Mouse (Mus musculus) CH12.LX (cell line): ENCODE measurements around the gene Med25. TPM values are rescaled to one million over a fixed set of nuclear protein-coding genes. Genes with fewer than 3 reads are reported as not detected.

Source experiments
- DNase-seq: peaks from one replicate; pipeline ENCODE4 v3.0.0-alpha.2; 2013; ENCODE audit errors: extremely low read depth
- H3K27ac ChIP-seq: 2 replicates; pipeline ENCODE4 v1.5.1; 2012; ENCODE audit warnings: low read depth, mild to moderate bottlenecking, control low read depth, moderate library complexity; ENCODE audit not compliant: insufficient read depth
- H3K27me3 ChIP-seq: replicated peaks from 2 replicates; pipeline ENCODE3; 2012; ENCODE audit warnings: inconsistent platforms
- H3K36me3 ChIP-seq, 2 experiments: replicated peaks in 1 of 2; 2 replicates each; pipeline versions ENCODE3 to v1.6.1; 2012; ENCODE audit warnings: inconsistent platforms in 1 of 2, low read length in 1 of 2, mild to moderate bottlenecking in 1 of 2, mixed read lengths in 1 of 2, moderate library complexity in 1 of 2; ENCODE audit not compliant: control insufficient read depth in 1 of 2, insufficient read depth in 1 of 2
- H3K4me1 ChIP-seq, 2 experiments: 2 replicates each; pipeline ENCODE4 v1.6.1; 2012; ENCODE audit warnings: inconsistent platforms in 1 of 2, moderate library complexity in 1 of 2; ENCODE audit not compliant: insufficient read depth in 2 of 2, control insufficient read depth in 1 of 2
- H3K4me2 ChIP-seq: 2 replicates; pipeline ENCODE4 v1.6.1; 2012; ENCODE audit warnings: low read depth, mild to moderate bottlenecking, control low read depth; ENCODE audit not compliant: poor library complexity, insufficient read depth, severe bottlenecking
- H3K4me3 ChIP-seq, 3 experiments: fragments of 150-350 bp in 1 of 3; sonication (generic) in 1 of 3; replicated peaks in 1 of 3; 2 replicates each; pipeline versions ENCODE3 to v1.5.1; 2011 to 2012; ENCODE audit warnings: low read depth in 2 of 3, low read length in 2 of 3, mild to moderate bottlenecking in 2 of 3, moderate library complexity in 2 of 3, control low read depth in 1 of 3, improper control_type of control experiment in 1 of 3, inconsistent platforms in 1 of 3, mixed read lengths in 1 of 3; ENCODE audit not compliant: poor library complexity in 1 of 3
- H3K79me2 ChIP-seq: replicated peaks from 2 replicates; pipeline ENCODE4 v1.6.1; 2012; ENCODE audit warnings: mild to moderate bottlenecking, moderate library complexity; ENCODE audit not compliant: control insufficient read depth, poor library complexity, insufficient read depth, severe bottlenecking; ENCODE audit errors: extremely low read depth
- H3K9ac ChIP-seq: 2 replicates; pipeline ENCODE4 v1.6.1; 2012; ENCODE audit warnings: low read depth, mild to moderate bottlenecking, control low read depth, moderate library complexity; ENCODE audit not compliant: insufficient read depth
- H3K9me3 ChIP-seq: replicated peaks from 2 replicates; pipeline ENCODE3; 2012; ENCODE audit warnings: low read length, inconsistent platforms, mixed read lengths
- BHLHE40 ChIP-seq: IDR thresholded peaks from 2 replicates; pipeline ENCODE4 v1.6.1; 2011; ENCODE audit warnings: mild to moderate bottlenecking, low read depth, low read length, improper control_type of control experiment
- CHD1 ChIP-seq: IDR thresholded peaks from 2 replicates; pipeline ENCODE4 v1.6.1; 2012; ENCODE audit warnings: low read depth, low read length, improper control_type of control experiment, inconsistent platforms
- CHD2 ChIP-seq: IDR thresholded peaks from 2 replicates; pipeline ENCODE4 v1.6.1; 2011; ENCODE audit warnings: low read length, improper control_type of control experiment
- CTCF ChIP-seq, 2 experiments: IDR thresholded peaks in 1 of 2; conservative IDR thresholded peaks in 1 of 2; 2 replicates each; pipeline ENCODE4 v1.5.1; 2011 to 2012; ENCODE audit warnings: low read depth in 2 of 2, low read length in 2 of 2, improper control_type of control experiment in 1 of 2, inconsistent platforms in 1 of 2, mild to moderate bottlenecking in 1 of 2, moderate library complexity in 1 of 2
- ETS1 ChIP-seq: conservative IDR thresholded peaks from 2 replicates; pipeline ENCODE4 v1.6.1; 2012; ENCODE audit warnings: low read depth, mild to moderate bottlenecking, inconsistent platforms, low read length, improper control_type of control experiment, moderate library complexity
- GABPA ChIP-seq: IDR thresholded peaks from 2 replicates; pipeline ENCODE4 v1.6.1; 2012; ENCODE audit warnings: low read depth, low read length, improper control_type of control experiment, inconsistent platforms; ENCODE audit not compliant: insufficient replicate concordance
- HCFC1 ChIP-seq: IDR thresholded peaks from 2 replicates; pipeline ENCODE4 v1.6.1; 2012; ENCODE audit warnings: low read depth, mild to moderate bottlenecking, inconsistent platforms, low read length, improper control_type of control experiment
- IRF4 ChIP-seq: IDR thresholded peaks from 2 replicates; pipeline ENCODE4 v1.6.1; 2014; ENCODE audit warnings: low read depth, mild to moderate bottlenecking, inconsistent platforms, low read length, improper control_type of control experiment
- JUN ChIP-seq: IDR thresholded peaks from 2 replicates; pipeline ENCODE4 v1.6.1; 2011; ENCODE audit warnings: low read depth, mild to moderate bottlenecking, low read length, improper control_type of control experiment, moderate library complexity; ENCODE audit not compliant: insufficient read depth
- KAT2A ChIP-seq: IDR thresholded peaks from 2 replicates; pipeline ENCODE4 v1.6.1; 2012; ENCODE audit warnings: low read length, improper control_type of control experiment, inconsistent platforms; ENCODE audit not compliant: insufficient replicate concordance
- MAFK ChIP-seq: IDR thresholded peaks from 2 replicates; pipeline ENCODE4 v1.6.1; 2011; ENCODE audit warnings: low read length, improper control_type of control experiment; ENCODE audit not compliant: insufficient replicate concordance
- MAZ ChIP-seq: IDR thresholded peaks from 2 replicates; pipeline ENCODE4 v1.6.1; 2012; ENCODE audit warnings: low read depth, mild to moderate bottlenecking, inconsistent platforms, low read length, improper control_type of control experiment, moderate library complexity
- MEF2A ChIP-seq: IDR thresholded peaks from 2 replicates; pipeline ENCODE4 v1.6.1; 2014; ENCODE audit warnings: low read depth, mild to moderate bottlenecking, inconsistent platforms, low read length, improper control_type of control experiment, borderline replicate concordance
- MXI1 ChIP-seq: IDR thresholded peaks from 2 replicates; pipeline ENCODE4 v1.6.1; 2011; ENCODE audit warnings: mild to moderate bottlenecking, low read depth, low read length, improper control_type of control experiment
- NELFE ChIP-seq: IDR thresholded peaks from 2 replicates; pipeline ENCODE4 v1.6.1; 2011; ENCODE audit warnings: low read depth, low read length, improper control_type of control experiment
- NRF1 ChIP-seq: IDR thresholded peaks from 2 replicates; pipeline ENCODE4 v1.6.1; 2014; ENCODE audit warnings: low read depth, mild to moderate bottlenecking, inconsistent platforms, low read length, improper control_type of control experiment, moderate library complexity
- POLR2A ChIP-seq: IDR thresholded peaks from 2 replicates; pipeline ENCODE4 v1.6.1; 2011; ENCODE audit warnings: low read depth, mild to moderate bottlenecking, improper control_type of control experiment, low read length
- POLR2AphosphoS2 ChIP-seq: IDR thresholded peaks from 2 replicates; pipeline ENCODE4 v1.6.1; 2011; ENCODE audit warnings: low read depth, low read length, improper control_type of control experiment
- RAD21 ChIP-seq: IDR thresholded peaks from 2 replicates; pipeline ENCODE4 v1.6.1; 2011; ENCODE audit warnings: low read depth, mild to moderate bottlenecking, low read length, improper control_type of control experiment, moderate library complexity
- SIN3A ChIP-seq: IDR thresholded peaks from 2 replicates; pipeline ENCODE4 v1.6.1; 2012; ENCODE audit warnings: low read length, improper control_type of control experiment, inconsistent platforms
- SMC3 ChIP-seq: IDR thresholded peaks from 2 replicates; pipeline ENCODE4 v1.6.1; 2011; ENCODE audit warnings: low read depth, low read length, improper control_type of control experiment
- TCF12 ChIP-seq: IDR thresholded peaks from 2 replicates; pipeline ENCODE4 v1.6.1; 2014; ENCODE audit warnings: low read depth, mild to moderate bottlenecking, inconsistent platforms, low read length, improper control_type of control experiment
- UBTF ChIP-seq: IDR thresholded peaks from 2 replicates; pipeline ENCODE4 v1.6.1; 2012; ENCODE audit warnings: low read depth, mild to moderate bottlenecking, inconsistent platforms, low read length, improper control_type of control experiment, moderate library complexity
- USF1 ChIP-seq: IDR thresholded peaks from 2 replicates; pipeline ENCODE4 v1.6.1; 2014; ENCODE audit warnings: low read depth, mild to moderate bottlenecking, inconsistent platforms, low read length, improper control_type of control experiment
- USF2 ChIP-seq: conservative IDR thresholded peaks from 2 replicates; pipeline ENCODE4 v1.6.1; 2011; ENCODE audit warnings: low read depth, low read length, improper control_type of control experiment
- ZC3H11A ChIP-seq: IDR thresholded peaks from 2 replicates; pipeline ENCODE4 v1.6.1; 2012; ENCODE audit warnings: low read depth, mild to moderate bottlenecking, inconsistent platforms, low read length, improper control_type of control experiment
- ZKSCAN1 ChIP-seq: IDR thresholded peaks from 2 replicates; pipeline ENCODE4 v1.6.1; 2012; ENCODE audit warnings: low read depth, inconsistent platforms, low read length, improper control_type of control experiment, borderline replicate concordance
- ZMIZ1 ChIP-seq: IDR thresholded peaks from 2 replicates; pipeline ENCODE4 v1.6.1; 2012; ENCODE audit warnings: low read depth, mild to moderate bottlenecking, inconsistent platforms, low read length, improper control_type of control experiment
- ZNF384 ChIP-seq: IDR thresholded peaks from 2 replicates; pipeline ENCODE4 v1.6.1; 2012; ENCODE audit warnings: low read depth, low read length, improper control_type of control experiment, inconsistent platforms
- dilution Hi-C: fragments of 300-500 bp; cut with MboI; formaldehyde crosslinking; loops from 2 replicates; pipeline ENCODE4 v1.14.3; 2020; ENCODE audit warnings: low sequenced_read_pairs; ENCODE audit not compliant: extremely low pct_unique_long_range_greater_than_20kb, extremely low pct_ligation_motif_present
- in situ Hi-C: fragments of 300-500 bp; cut with MboI; formaldehyde crosslinking; loops from 3 replicates; pipeline ENCODE4 v1.14.3; 2019; ENCODE audit warnings: low sequenced_read_pairs, low pct_ligation_motif_present, low pct_unique_long_range_greater_than_20kb, mixed read lengths
- polyA plus RNA-seq: library from polyadenylated mRNA; unstranded; fragments of >175 nt; gene quantifications from 2 replicates; pipeline ENCODE4 v1.2.1, GENCODE M21; 2012; ENCODE audit warnings: low read depth; ENCODE audit not compliant: insufficient read length
- total RNA-seq, 2 experiments: library from RNA; depleted of rRNA; stranded (reverse); fragments of 300-350 nt in 1 of 2; fragments of >200 nt in 1 of 2; gene quantifications; 2 replicates each; pipeline ENCODE4 v1.2.3; 2012 to 2014

The Med25 gene
- total and polyA plus RNA-seq, 3 experiments = 18.4 to 67.4 (median 56.7) TPM

- Histone ChIP-seq H3K4me1 (peaks cover 18 to 63% of the 10 kb centered on the region in 2 experiments), H3K9me3 (no peaks in the 10 kb centered on the region), H3K27me3 (no peaks in the 10 kb centered on the region), H3K4me2 (peak overlapping the region; percentile 48), H3K9ac (peak overlapping the region; percentile 72), H3K36me3 (peaks cover 8 to 36% of the 10 kb centered on the region in 2 experiments), H3K27ac (peak overlapping the region; percentile 91), H3K79me2 (peaks cover 21% of the 10 kb centered on the region), H3K4me3 (peak overlapping the region; percentile 66 to 72 (median 67))
- in situ Hi-C loops = loop anchor here (10.0 kb wide), 1 partner anchor 100 kb away; no protein-coding TSS in a partner anchor
- TF ChIP-seq RAD21 (no peak; the same call in 1 of the 2 replicates), ZNF384 (no peak), CHD2 (no peak), ZC3H11A (no peak), USF2 (no peak), CTCF (conservative IDR thresholded peaks at IDR 0.05 in 1 of 2, IDR thresholded peaks at IDR 0.05 in 1 of 2; ENCODE audit: low read depth in 2 of 2, low read length in 2 of 2) (peak; percentile 17 to 50; a peak in 2 of 4 replicates), NRF1 (no peak), KAT2A (no peak), UBTF (0 out of 2 replicates have a peak, but pooled peaks have one; percentile 17), HCFC1 (no peak), USF1 (no peak), SMC3 (no peak), SIN3A (no peak), TCF12 (no peak), CHD1 (no peak), MAZ (no peak), ZMIZ1 (no peak)
- dilution Hi-C loops = no loop called here
- DNase-seq = peak; percentile 58
Measured at GRCm38 (mm10) chr7:44855036-44855435, 37.5 kb downstream of the Med25 start.

GRCm38 (mm10) chr7:44854356-44855031, 38.0 kb downstream of the Med25 start:
- H3K4me3 ChIP-seq = peak overlapping the region; percentile 66 to 72 (median 67)
- peak overlapping the region; percentile 91 for H3K27ac ChIP-seq
- peak overlapping the region; percentile 72 for H3K9ac ChIP-seq
- peaks cover 18 to 59% of the 10 kb centered on the region in 2 experiments for H3K4me1 ChIP-seq
- peak; percentile 73 for DNase-seq
- in situ Hi-C loops = loop anchor here (10.0 kb wide), 1 partner anchor 100 kb away; no protein-coding TSS in a partner anchor
- no peaks in the 10 kb centered on the region for H3K9me3 ChIP-seq
- peaks cover 21% of the 10 kb centered on the region for H3K79me2 ChIP-seq
- no peaks in the 10 kb centered on the region for H3K27me3 ChIP-seq
- H3K36me3 ChIP-seq = peaks cover 8 to 31% of the 10 kb centered on the region in 2 experiments
- dilution Hi-C loops = no loop called here
- peak overlapping the region; percentile 48 for H3K4me2 ChIP-seq
- peak; percentile 53; the same call in 1 of the 2 replicates for TF ChIP-seq NELFE
- TF ChIP-seq ZMIZ1 = no peak; the same call in 1 of the 2 replicates
- peak; percentile 72; the same call in 1 of the 2 replicates for TF ChIP-seq MXI1
- peak; percentile 66 for TF ChIP-seq TCF12
- no peak for TF ChIP-seq IRF4
- TF ChIP-seq NRF1 = peak; percentile 67
- no peak for TF ChIP-seq MAFK
- no peak for TF ChIP-seq GABPA
- no peak for TF ChIP-seq ZC3H11A
- TF ChIP-seq USF2 = no peak; the same call in 1 of the 2 replicates
- no peak for TF ChIP-seq RAD21
- TF ChIP-seq JUN = no peak
- TF ChIP-seq BHLHE40 = peak; percentile 74
- 0 out of 2 replicates have a peak, but pooled peaks have one; percentile 53 for TF ChIP-seq POLR2AphosphoS2
- no peak for TF ChIP-seq ETS1
- peak; percentile 59; the same call in 1 of the 2 replicates for TF ChIP-seq MAZ
- TF ChIP-seq KAT2A = 0 out of 2 replicates have a peak, but pooled peaks have one; percentile 31
- TF ChIP-seq MEF2A = no peak; the same call in 1 of the 2 replicates
- TF ChIP-seq ZKSCAN1 = no peak
- peak; percentile 25 for TF ChIP-seq CHD2
- peak; percentile 77 for TF ChIP-seq POLR2A
